18 mouse cellular contexts compared by ENCODE assay signal in the genomic region with DNA sequence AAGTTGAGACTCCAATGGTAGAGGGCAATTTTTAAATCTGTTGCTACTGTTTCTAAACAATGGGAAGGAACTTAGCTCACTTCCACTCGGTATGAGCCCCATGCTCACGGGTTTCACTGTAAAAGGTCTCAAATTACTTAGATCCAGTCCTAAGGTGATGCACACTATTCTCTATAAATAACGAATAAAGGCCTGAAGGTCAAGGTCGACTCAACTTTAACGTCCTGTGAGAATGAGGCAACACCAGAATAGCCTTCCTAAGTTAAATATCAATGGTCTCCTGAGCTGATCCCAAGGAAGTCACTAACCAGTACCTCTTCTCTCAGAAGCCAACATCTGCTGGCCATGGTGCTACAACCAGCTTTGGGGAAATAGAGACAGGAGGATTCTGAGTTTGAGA.
"Had no signal": no experiment of that assay in that cellular context is flagged by ENCODE, and none has a peak within 500 bp of the region (broad histone marks: within the 10 kb centered on the region; RNA-seq: fewer than 3 reads in every experiment).

No protein-coding gene starts in this region.

- H3K4me3 ChIP-seq: megakaryocyte, embryonic 14.5 days; midbrain, embryonic 13.5 days; midbrain, embryonic 15.5 days; myocyte; neural tube, embryonic 13.5 days; neural tube, embryonic 15.5 days had no signal

- DNase-seq: liver, postnatal 0 days; lung, embryonic 14.5 days; lung, postnatal 10 days; lung, postnatal 4 days; retina, postnatal 1 day; right cerebral cortex, adult 18-20 months; right cerebral cortex, postnatal 25 days; right cerebral cortex, postnatal 4 days; spleen, adult 18-20 months; thymus, adult 18-20 months; thymus, postnatal 14 days; thymus, postnatal 36 days had no signal

- H3K27ac ChIP-seq: midbrain, embryonic 13.5 days; midbrain, embryonic 15.5 days; neural tube, embryonic 13.5 days; neural tube, embryonic 15.5 days had no signal

- H3K36me3 ChIP-seq: midbrain, embryonic 13.5 days; midbrain, embryonic 15.5 days; neural tube, embryonic 13.5 days; neural tube, embryonic 15.5 days had no signal

- ATAC-seq: liver, postnatal 0 days; midbrain, embryonic 13.5 days; midbrain, embryonic 15.5 days had no signal
